Mouse (Mus musculus) kidney, postnatal 4 days (tissue): ENCODE data around the gene Abca3.
"Not testable (repeated sequence)": the region's sequence is repeated elsewhere in the genome, so short reads cannot be mapped to it uniquely, and the experiment has no call there.

Source experiments
- DNase-seq, 2 experiments: peaks; one replicate each; pipeline ENCODE4 v3.0.0; 2021; ENCODE audit warnings: mixed read lengths in 2 of 2

Gene Abca3

DNA sequence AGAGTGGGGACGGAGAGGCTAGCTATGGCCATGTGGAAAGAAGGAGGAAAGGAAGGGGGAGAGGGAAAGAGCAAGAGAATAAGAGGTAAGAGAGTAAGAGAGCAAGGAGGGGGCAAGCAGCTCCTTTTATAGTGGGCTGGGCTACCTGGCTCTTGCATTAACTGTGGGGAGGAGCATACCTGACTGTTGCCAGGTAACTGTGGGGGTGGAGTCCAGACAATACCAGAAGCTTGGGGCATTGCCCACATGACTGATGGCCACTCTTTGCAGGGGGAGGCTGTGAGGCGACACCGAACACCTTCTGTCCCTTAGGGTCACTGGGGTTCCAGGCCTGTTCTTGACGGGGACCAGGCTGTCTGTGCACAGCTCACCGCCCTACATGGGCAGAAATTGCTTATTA, 37.0 kb downstream of the Abca3 start:
- DNase-seq = no peak

DNA sequence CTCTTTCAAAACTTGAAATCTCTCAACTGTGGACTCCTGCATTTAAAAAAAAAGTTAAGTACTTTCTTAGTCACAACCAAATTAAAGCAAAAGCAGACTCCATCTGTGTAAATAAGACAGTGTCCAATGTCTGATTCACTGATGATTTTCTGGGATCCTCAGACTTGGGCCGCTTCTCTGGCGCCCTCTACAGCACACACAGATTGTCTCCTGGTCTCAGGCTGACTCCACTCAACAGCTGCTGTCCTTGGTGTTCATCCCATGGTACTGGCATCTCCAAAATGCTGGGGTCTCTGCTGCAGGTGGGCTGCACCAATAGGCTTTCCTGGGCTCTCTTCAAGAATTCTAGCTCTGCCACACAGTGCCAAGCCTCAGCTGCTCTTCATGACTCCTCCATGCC, 38.1 kb downstream of the Abca3 start:
- peak; percentile 77 to 80 for DNase-seq

- peak; percentile 46 for DNase-seq
Measured at GRCm38 (mm10) chr17:24391149-24391548, 39.4 kb downstream of the Abca3 start.

DNA sequence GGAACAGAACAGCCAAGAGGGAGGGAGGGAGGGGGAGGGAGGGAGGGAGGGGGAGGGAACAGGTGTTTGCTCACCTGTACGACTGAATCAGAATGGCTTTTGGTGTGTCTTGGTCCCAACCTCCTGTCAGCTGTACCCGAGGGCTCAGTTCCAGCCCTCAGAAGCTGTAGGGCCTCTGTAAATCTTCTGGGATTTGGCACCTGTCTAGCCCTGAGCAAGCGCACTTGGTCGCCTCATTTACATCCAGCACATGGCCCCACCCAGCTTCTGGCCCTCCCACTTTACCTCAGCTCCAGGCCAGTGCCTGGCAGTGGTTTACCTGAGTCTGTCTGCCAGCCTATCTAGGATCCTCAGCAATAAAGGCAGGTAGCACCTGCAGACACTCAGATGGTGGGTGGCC, 41.8 kb downstream of the Abca3 start:
- DNase-seq = no peak

DNA sequence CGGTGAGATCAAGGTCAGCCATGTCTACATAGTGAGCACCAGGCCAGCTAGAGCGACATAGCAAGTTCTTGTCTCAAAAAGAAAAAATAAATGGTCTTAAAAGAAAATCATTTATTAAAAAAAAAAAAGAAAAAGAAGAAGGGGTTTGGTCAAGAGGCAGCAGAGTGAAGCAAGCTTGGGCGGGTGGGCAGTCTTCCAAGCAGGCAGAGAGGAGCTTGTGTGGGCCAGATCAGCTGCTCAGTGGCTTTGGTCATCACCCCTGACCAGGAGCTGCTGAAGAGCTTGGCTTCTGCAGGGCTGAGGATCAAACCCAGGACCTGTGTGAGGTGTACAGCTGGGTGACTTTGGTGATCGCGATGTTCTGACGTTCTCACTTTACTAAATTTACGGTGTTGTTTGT, 42.7 kb downstream of the Abca3 start:
- DNase-seq = peak in 1 of 2 experiments; percentile 27

DNA sequence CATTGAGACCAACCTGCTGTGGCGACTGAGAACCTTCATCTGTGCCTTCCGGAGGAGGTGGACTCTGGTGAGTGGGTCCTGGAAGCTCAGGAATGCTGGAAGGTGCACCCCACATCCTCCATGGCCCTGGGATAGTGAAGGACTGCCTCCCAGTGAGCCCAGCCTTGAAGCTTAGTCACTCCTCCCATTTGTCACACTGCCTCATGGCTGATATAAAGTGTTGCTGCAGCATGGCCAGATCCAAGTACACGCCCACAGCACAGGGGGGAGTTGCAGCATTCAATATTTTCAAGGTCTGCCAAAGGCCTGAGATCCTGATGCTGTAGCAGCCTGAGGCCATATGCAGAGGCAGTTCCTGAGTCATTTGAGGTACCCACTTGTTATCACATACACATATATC, 50.6 kb downstream of the Abca3 start:
- no peak for DNase-seq

DNA sequence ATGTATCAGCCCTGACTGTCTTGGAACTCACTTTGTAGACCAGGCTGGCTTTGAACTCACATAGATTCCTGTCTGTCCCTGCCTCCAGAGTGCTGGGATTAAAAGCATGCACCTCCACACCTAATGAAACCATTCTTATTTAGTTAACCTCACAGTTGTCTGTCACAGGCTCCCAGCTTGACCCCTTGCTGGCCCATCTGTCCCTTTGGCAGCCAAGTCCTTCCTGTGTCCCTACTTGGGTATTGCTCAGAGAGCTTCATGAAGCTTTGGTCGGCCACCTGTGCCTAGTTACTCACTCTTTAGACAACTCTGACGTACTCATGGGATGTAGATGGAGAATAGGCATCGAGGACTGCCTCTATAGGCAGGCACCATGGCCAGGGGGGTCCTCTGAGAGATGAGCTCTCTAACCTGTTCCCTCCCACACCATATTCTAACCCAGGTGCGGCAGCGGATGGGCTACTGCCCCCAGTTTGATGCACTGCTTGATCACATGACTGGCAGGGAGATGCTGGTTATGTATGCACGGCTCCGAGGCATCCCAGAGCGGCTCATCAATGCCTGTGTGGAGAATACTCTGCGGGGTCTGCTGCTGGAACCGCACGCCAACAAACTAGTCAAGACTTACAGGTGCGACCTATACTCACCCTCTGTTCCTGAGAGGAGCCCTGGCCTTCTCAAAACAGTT, 55.5 kb downstream of the Abca3 start:
- no peak for DNase-seq

- DNase-seq = no peak
Measured at GRCm38 (mm10) chr17:24413557-24414211, 61.9 kb downstream of the Abca3 start.

DNA sequence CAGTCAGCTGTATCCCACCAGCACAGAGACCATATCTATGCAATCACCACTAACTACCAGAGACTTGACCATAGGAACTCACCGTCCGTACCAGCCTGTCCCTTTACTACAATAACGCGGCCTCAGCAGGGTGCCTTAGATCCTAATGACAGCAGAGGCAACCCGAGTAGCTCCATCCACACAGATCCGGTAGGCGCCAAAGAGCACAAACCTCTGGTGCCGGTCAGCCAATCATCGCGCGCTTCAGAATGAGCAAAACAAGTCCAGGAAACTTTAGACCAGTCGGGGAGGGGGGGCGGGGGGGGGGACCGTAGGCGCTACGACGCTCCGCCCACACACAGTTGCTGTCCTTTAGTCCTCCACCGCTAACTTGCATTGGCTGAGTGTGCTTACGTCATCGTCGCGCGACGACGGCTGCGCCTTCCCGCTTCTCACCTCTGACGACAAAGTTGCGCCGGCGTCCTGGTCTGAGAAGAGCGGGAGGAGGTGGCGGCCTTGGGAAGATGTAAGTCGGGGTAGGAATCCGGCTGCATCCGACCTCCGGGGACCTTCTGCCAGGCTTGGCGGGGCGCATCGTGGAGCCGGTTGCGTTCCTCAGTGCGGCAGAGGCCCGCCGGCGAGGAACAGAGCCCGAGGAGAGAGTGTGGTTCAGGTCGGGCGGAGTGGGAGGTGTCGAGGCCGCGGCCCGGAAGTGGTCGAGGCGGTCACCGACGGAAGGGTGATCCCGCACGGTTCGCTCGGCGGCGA, 62.7 kb downstream of the Abca3 start, which contains the start of gene Rnps1:
Gene Rnps1, plus strand, starts transcription at position 336 of the 747 bp plus-strand sequence.
- DNase-seq = peak; percentile 99

GRCm38 (mm10) chr17:24415011-24415410, 63.3 kb downstream of the Abca3 start:
- DNase-seq = no peak

DNA sequence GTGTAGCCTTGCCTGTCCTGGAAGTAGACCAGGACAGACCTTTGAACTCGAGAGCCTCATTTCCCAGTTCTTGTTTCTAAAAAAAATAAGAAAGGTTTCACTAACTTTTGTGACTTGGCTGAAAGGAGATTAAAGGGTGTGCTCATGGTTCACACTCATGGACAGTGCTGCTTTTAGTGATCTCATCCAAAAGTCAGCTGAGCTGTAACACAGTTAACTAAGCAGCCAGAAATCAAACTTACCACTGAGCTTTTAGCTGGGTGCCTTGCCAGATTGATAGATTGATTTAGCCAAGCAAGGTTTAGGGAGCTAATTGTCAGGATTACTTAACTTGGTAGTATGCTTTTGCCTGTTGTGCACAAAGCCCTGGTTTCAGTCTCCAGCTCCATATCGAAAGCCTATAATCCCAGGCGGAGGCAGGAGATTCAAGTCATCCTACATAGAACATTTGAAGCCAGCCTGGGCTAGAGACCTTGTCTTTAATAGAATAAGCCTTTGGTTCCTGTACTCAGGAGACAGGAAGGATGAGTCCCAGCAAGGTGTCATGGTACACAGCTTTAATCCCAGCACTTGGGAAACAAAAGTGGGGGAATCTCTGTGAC, 64.4 kb downstream of the Abca3 start:
- DNase-seq = no peak

DNA sequence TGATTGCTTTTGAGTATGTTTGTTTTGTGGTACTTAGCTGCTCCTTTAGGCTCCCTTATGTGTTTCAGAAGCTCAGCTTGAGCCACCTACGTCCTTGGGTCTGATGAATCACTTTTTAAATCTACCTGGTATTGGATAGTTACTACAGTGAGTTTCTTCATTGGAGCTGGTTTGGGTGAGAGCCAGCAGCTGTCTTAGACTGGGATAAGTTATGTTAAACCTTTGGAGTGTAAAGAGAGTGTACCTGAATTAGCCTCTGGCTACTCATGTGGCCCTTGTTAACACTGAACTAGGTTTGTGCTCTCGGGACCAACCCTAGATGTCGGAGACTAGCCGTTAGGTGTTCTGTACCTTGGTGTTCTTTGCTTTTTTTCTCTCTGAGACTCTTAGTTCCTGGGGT, 71.4 kb downstream of the Abca3 start:
- no peak for DNase-seq

DNA sequence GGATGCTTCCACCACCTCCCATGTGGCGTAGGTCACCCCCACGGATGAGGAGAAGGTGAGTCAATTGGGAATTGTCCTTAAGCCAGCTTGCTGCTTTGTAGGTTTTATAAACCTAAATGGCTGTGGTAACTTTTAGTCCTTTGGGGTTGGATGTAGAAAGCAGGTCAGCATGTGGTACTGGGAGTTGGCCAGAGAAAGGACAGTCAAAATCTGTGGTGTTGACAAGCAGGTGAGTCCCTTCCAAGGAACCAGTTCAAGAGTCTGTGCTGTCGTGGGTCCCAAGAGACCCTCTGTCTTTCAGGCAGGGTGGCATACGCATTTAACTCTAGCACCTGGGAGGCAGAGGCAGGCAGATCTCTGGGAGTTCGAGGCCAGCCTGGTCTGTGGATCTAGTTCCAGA, 72.7 kb downstream of the Abca3 start:
- no peak for DNase-seq

DNA sequence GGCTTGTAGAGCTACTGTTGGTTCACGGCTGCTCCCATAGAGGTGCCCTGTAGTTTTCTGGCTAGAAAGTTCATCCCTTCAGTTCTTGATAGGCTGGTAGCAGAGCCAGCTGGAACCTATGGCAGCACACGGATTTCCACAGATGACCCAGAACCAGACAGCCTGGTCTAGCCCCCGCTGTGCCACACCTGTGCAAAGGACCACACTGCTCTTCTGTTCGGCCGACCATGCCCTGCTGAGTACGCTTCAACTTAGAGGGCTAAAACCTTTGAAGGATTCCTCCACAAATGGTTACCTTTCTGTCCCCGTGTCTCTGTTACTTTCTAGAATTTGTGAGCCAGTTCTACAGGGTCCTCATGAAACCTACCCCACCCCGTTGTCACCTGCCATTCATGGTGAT, 73.6 kb downstream of the Abca3 start:
- DNase-seq = not testable (repeated sequence)

- DNase-seq = no peak
Measured at GRCm38 (mm10) chr17:24425905-24426304, 74.2 kb downstream of the Abca3 start.

- DNase-seq = peak; percentile 96 to 98
Measured at GRCm38 (mm10) chr17:24426471-24427169, 74.9 kb downstream of the Abca3 start, which contains the start of gene Eci1. Eci1 (plus strand) TSS chr17:24426641.

DNA sequence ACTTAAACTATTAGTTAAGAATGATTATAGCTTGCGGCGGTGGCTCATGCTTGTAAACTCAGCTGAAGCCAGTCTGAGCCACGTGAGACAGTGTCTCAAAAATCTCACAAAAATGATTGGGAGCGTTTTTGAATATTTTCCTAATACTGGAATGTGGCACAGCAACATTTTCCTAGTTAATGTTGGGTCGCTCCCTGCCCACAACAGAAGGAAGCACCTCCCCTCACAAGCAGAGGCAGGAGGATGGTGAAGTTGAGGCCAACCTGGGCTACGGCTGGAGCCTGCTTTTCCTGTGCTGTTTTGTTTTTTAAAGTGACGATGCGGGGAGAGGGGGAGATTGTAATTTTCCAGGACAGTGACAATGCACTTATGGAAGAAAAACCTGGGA, 75.4 kb downstream of the Abca3 start:
- peak; percentile 30 to 44 for DNase-seq

DNA sequence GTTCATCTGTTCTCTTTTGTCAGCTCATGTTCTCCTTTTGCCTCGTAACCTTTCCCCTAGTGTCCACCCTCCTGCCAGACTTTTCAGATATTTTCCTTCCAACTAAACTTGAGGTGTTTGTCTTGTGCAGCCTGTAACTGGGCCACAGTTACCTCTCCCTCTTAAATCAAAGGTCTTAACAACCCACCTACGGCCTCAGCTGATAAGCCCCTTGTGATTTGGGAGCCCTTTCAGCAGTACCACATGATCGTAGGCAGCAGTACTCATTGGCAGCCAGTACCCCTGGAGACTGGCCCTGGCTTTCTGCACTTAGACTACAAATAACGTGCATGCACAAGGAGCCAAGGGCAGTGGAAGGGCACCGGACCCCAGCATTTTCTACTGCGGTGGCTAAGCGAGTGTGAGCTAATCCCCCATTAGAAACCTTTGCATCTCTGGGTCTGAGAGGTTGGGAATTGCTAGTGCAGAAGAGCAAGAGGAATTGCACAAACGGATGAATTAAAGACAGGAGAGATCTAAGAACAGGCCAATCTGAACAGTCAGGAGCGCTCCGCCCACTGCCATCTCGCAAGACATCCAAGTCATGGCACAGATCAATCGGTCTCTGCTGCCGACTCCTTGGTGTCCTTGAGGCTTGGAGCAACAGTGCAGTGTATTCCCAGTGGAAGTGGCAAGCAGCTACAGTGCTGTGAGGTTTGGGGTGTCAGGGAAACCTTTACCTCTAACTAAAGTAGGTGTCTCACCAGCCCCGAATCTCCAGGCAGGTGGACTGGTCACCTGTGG, 77.6 kb downstream of the Abca3 start:
- no peak for DNase-seq

DNA sequence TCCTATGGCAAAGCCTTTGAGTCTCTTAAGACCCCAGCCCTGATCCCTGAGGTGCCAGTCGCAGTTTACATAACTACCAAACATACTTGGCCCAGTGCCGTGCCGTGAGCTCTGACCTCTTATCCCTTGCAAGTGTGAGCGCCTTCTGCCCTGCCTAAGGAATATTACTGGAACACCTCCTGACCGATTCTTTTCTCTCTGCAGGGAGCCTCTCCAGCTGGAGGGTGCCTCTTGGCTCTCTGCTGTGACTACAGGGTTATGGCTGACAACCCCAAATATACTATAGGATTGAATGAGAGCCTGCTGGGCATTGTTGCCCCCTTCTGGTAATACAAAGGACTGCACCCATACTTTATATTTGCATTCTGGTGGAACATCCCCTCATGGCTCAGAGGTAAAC, 85.3 kb downstream of the Abca3 start:
- peak in 1 of 2 experiments; percentile 48 for DNase-seq

- no peak for DNase-seq
Measured at GRCm38 (mm10) chr17:24440377-24440776, 88.6 kb downstream of the Abca3 start.

DNA sequence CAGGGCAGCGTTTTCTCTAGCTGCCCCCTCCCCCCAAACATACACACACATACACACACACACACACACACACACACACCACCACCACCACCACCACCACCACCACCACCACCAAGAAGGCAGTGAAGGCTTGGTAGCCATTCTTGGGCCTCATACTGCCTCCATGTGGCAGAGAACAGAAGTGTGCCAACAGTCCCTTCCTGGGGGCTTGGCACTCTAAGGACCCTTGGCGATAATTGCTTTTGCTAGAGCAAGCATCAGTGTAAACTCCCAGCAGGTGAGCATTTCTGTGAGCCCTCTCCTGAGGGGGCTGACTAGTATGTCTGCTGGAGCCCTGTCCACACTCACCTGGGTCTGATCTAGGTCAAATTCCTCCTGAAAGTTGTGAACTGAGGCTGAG, 89.4 kb downstream of the Abca3 start:
- DNase-seq = peak; percentile 38 to 45

GRCm38 (mm10) chr17:24442107-24442506, 90.4 kb downstream of the Abca3 start:
- peak in 1 of 2 experiments; percentile 22 for DNase-seq
